Mouse (Mus musculus) liver, embryonic 14.5 days (tissue): ENCODE data around the gene Atp6v0e. TPM values are rescaled to one million over a fixed set of nuclear protein-coding genes. Genes with fewer than 3 reads are reported as not detected.
A peak's percentile ranks its signal among the peaks of the same experiment; 100 is the strongest.

Experiments
- ATAC-seq: fragments of 200-750 bp; cut with Nextera tagmentation; 2 replicates; pipeline ENCODE4 v1.8.0; 2017; ENCODE audit warnings: moderate number of reproducible peaks, mild to moderate bottlenecking, moderate library complexity; ENCODE audit not compliant: insufficient read depth
- DNase-seq, 3 experiments: peaks; one replicate each; pipeline ENCODE4 v3.0.0-alpha.2; 2012 to 2013; ENCODE audit warnings: low read depth in 3 of 3, low spot score in 3 of 3
- H3K27ac ChIP-seq: fragments of 300-500 bp; sonication (generic); 2 replicates; pipeline ENCODE4 v1.5.1; 2014; ENCODE audit warnings: moderate library complexity, mild to moderate bottlenecking, control low read depth, inconsistent platforms
- H3K27me3 ChIP-seq: fragments of 300-500 bp; sonication (generic); 2 replicates; pipeline ENCODE4 v1.6.1; 2014; ENCODE audit warnings: mild to moderate bottlenecking, low read length, moderate library complexity; ENCODE audit not compliant: control insufficient read depth, insufficient read depth
- H3K36me3 ChIP-seq: fragments of 300-500 bp; sonication (generic); replicated peaks from 2 replicates; pipeline ENCODE4 v1.6.1; 2014; ENCODE audit warnings: low read depth; ENCODE audit not compliant: control insufficient read depth, insufficient read depth
- H3K4me1 ChIP-seq, 2 experiments: fragments of 200-500 bp in 1 of 2; fragments of 300-500 bp in 1 of 2; sonication (generic) in 1 of 2; replicated peaks; 2 replicates each; pipeline ENCODE4 v1.6.1; 2012 to 2014; ENCODE audit warnings: antibody characterized with exemption in 1 of 2, inconsistent platforms in 1 of 2, low read length in 1 of 2; ENCODE audit not compliant: control insufficient read depth in 2 of 2, insufficient read depth in 2 of 2
- H3K4me2 ChIP-seq: fragments of 300-500 bp; sonication (generic); 2 replicates; pipeline ENCODE4 v1.6.1; 2014; ENCODE audit warnings: low read depth, mild to moderate bottlenecking, control low read depth, moderate library complexity
- H3K4me3 ChIP-seq, 2 experiments: fragments of 200-500 bp in 1 of 2; fragments of 300-500 bp in 1 of 2; sonication (generic) in 1 of 2; 2 replicates each; pipeline ENCODE4 v1.5.1; 2012 to 2014; ENCODE audit warnings: low read depth in 2 of 2, low read length in 2 of 2, mild to moderate bottlenecking in 2 of 2, control low read depth in 1 of 2, inconsistent platforms in 1 of 2, moderate library complexity in 1 of 2; ENCODE audit not compliant: insufficient read depth in 1 of 2
- H3K9ac ChIP-seq: fragments of 300-500 bp; sonication (generic); replicated peaks from 2 replicates; pipeline ENCODE4 v1.6.1; 2014; ENCODE audit warnings: mild to moderate bottlenecking, control low read depth, moderate library complexity
- H3K9me3 ChIP-seq: fragments of 300-500 bp; sonication (generic); 2 replicates; pipeline ENCODE4 v1.6.1; 2016; ENCODE audit warnings: low read length, mixed read lengths; ENCODE audit not compliant: control insufficient read depth
- CTCF ChIP-seq: IDR thresholded peaks from 2 replicates; pipeline ENCODE4 v1.5.1; 2016; ENCODE audit warnings: antibody characterized with exemption, low read depth, control low read depth
- EP300 ChIP-seq: IDR thresholded peaks from 2 replicates; pipeline ENCODE4 v1.6.1; 2016; ENCODE audit warnings: antibody characterized with exemption, low read depth
- WGBS: fragments of 180-500 bp; shearing (Covaris S2); extraction: QIAGEN DNeasy Blood & Tissue Kit; methylation state at CpG from one replicate; pipeline ENCODE4 v1.1.7; 2014; ENCODE audit not compliant: insufficient replicate concordance; 5-methylcytosine and 5-hydroxymethylcytosine counted together
- polyA plus RNA-seq, 2 experiments: library from polyadenylated mRNA; depleted of rRNA in 1 of 2; stranded (reverse) in 1 of 2; unstranded in 1 of 2; fragments of >200 nt; fragmentation: Nextera tagmentation in 1 of 2; extraction: Ambion mirVana in 1 of 2; gene quantifications; 2 replicates each; pipeline versions ENCODE4 v1.2.1 to v1.2.3; 2012 to 2014

The Atp6v0e gene
- polyA plus RNA-seq, 2 experiments = 99.3 to 209 TPM

- Histone ChIP-seq H3K9me3 (no peaks in the 10 kb centered on the region), H3K4me1 (peaks cover 26 to 29% of the 10 kb centered on the region in 2 experiments), H3K36me3 (no peaks in the 10 kb centered on the region), H3K4me3 (no peak overlapping the region), H3K4me2 (no peak overlapping the region), H3K9ac (no peak overlapping the region), H3K27me3 (no peaks in the 10 kb centered on the region), H3K27ac (no peak overlapping the region)
- ATAC-seq = no peak
- TF ChIP-seq EP300 (peak; percentile 35; the same call in 1 of the 2 replicates), CTCF (no peak)
- DNase-seq = no peak
Measured at GRCm38 (mm10) chr17:26719405-26719804, 56.4 kb downstream of the Atp6v0e start.

DNA sequence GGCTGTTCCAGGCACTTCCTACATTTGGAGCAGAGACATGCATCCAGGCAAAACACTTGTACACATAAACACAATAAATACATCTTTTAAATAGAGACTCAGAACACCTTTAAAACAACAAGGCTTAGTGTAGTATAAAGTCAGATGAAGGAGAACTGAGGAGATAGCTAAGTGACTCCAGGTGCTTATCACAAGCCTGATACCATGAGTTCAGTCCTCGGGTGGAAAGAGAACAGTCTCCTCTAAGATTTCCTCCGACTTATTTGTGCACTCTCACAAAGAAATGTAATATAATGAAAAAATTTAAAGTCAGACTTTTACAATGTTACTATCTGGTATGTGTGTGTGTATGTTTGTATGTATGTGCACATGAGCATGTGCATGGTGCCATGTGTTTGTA lies 58.8 kb downstream of the Atp6v0e start:
- TF ChIP-seq EP300 = peak; percentile 68
- no peak for TF ChIP-seq CTCF
- H3K4me2 ChIP-seq = peak overlapping the region; percentile 19

DNA sequence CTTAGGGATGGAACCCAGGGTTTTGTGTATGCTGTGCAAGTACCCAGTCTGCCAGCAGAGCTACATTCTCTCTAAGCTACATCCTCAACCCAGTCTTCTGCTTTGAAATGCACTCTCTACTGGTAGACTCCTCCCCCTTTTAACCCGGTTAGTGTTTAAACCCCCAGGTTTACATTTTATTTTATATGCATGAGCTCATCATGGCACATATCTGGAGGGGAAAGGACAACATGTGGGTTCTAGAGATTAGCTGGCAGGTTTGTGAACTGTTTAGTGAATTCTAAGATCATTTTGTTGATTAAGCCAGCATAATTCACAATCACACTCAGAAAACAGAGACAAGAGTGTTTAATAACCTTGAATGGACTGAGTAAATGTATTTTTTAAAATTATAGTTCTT lies 61.8 kb downstream of the Atp6v0e start:
- H3K4me3 ChIP-seq = no peak overlapping the region
- no peaks in the 10 kb centered on the region for H3K27me3 ChIP-seq
- peak overlapping the region; percentile 8; the same call in 1 of the 2 replicates for H3K4me2 ChIP-seq
- H3K27ac ChIP-seq = no peak overlapping the region
- H3K36me3 ChIP-seq = no peaks in the 10 kb centered on the region
- ATAC-seq = peak; percentile 45; the same call in 1 of the 2 replicates
- H3K4me1 ChIP-seq = peaks cover 30 to 32% of the 10 kb centered on the region in 2 experiments
- H3K9ac ChIP-seq = no peak overlapping the region
- TF ChIP-seq CTCF (no peak), EP300 (peak; percentile 66; the same call in 1 of the 2 replicates)
- WGBS = 13% methylated on average over 1 of the region's 1 CpGs
- no peaks in the 10 kb centered on the region for H3K9me3 ChIP-seq
- peak in 1 of 3 experiments; percentile 33 for DNase-seq

More for the DNA sequence above, 58.8 kb downstream of the Atp6v0e start:
- H3K27me3 ChIP-seq = no peaks in the 10 kb centered on the region
- peak in 1 of 3 experiments; percentile 48 for DNase-seq
- 13% methylated on average over 2 of the region's 2 CpGs for WGBS
- no peaks in the 10 kb centered on the region for H3K9me3 ChIP-seq
- no peak overlapping the region for H3K4me3 ChIP-seq
- no peak overlapping the region for H3K9ac ChIP-seq
- peak overlapping the region; percentile 39; the same call in 1 of the 2 replicates for H3K27ac ChIP-seq
- H3K36me3 ChIP-seq = no peaks in the 10 kb centered on the region
- peaks cover 36 to 37% of the 10 kb centered on the region in 2 experiments for H3K4me1 ChIP-seq
- ATAC-seq = peak; percentile 57; the same call in 1 of the 2 replicates

GRCm38 (mm10) chr17:26726674-26727073 lies 63.6 kb downstream of the Atp6v0e start:
- Histone ChIP-seq H3K9me3 (no peaks in the 10 kb centered on the region), H3K27ac (no peak overlapping the region), H3K4me1 (peaks cover 21 to 22% of the 10 kb centered on the region in 2 experiments), H3K4me3 (no peak overlapping the region), H3K9ac (no peak overlapping the region), H3K4me2 (no peak overlapping the region), H3K27me3 (no peaks in the 10 kb centered on the region), H3K36me3 (no peaks in the 10 kb centered on the region)
- ATAC-seq = no peak
- no peak for DNase-seq
- WGBS = 55% methylated on average over 1 of the region's 1 CpGs
- TF ChIP-seq EP300 (no peak), CTCF (no peak)

GRCm38 (mm10) chr17:26727110-26727755 lies 64.2 kb downstream of the Atp6v0e start:
- Histone ChIP-seq H3K36me3 (no peaks in the 10 kb centered on the region), H3K9ac (no peak overlapping the region), H3K4me3 (no peak overlapping the region), H3K27me3 (no peaks in the 10 kb centered on the region), H3K4me1 (peaks cover 15 to 19% of the 10 kb centered on the region in 2 experiments), H3K4me2 (no peak overlapping the region), H3K9me3 (no peaks in the 10 kb centered on the region), H3K27ac (no peak overlapping the region)
- DNase-seq = no peak
- TF ChIP-seq CTCF = no peak
- TF ChIP-seq EP300 = no peak
- WGBS = 52% methylated on average over 3 of the region's 3 CpGs
- ATAC-seq = no peak
